Mouse (Mus musculus) hindbrain, embryonic 16.5 days (tissue): ENCODE data around the gene Adgrg5. TPM values are rescaled to one million over a fixed set of nuclear protein-coding genes. Genes with fewer than 3 reads are reported as not detected.

Experiments
- ATAC-seq: fragments of 200-750 bp; cut with Nextera tagmentation; 2 replicates; pipeline ENCODE4 v1.8.0; 2017; ENCODE audit warnings: moderate TSS enrichment, moderate library complexity
- H3K27ac ChIP-seq: fragments of 300-500 bp; sonication (generic); 2 replicates; pipeline ENCODE4 v1.5.1; 2014; ENCODE audit warnings: low read depth, mild to moderate bottlenecking, control low read depth, low read length, moderate library complexity
- H3K27me3 ChIP-seq: fragments of 300-500 bp; sonication (generic); replicated peaks from 2 replicates; pipeline ENCODE4 v1.6.1; 2014; ENCODE audit warnings: low read length; ENCODE audit not compliant: control insufficient read depth, insufficient read depth
- H3K36me3 ChIP-seq: fragments of 300-500 bp; sonication (generic); 2 replicates; pipeline ENCODE4 v1.6.1; 2014; ENCODE audit warnings: mild to moderate bottlenecking, low read length, moderate library complexity, mixed read lengths; ENCODE audit not compliant: control insufficient read depth, insufficient read depth
- H3K4me1 ChIP-seq: fragments of 300-500 bp; sonication (generic); 2 replicates; pipeline ENCODE4 v1.6.1; 2014; ENCODE audit warnings: low read depth, low read length; ENCODE audit not compliant: control insufficient read depth, insufficient read depth
- H3K4me2 ChIP-seq: fragments of 300-500 bp; sonication (generic); 2 replicates; pipeline ENCODE4 v1.6.1; 2014; ENCODE audit warnings: mild to moderate bottlenecking, low read length, control low read depth, moderate library complexity
- H3K4me3 ChIP-seq: fragments of 300-500 bp; sonication (generic); 2 replicates; pipeline ENCODE4 v1.5.1; 2014; ENCODE audit warnings: mild to moderate bottlenecking, low read length, control low read depth, moderate library complexity
- H3K9ac ChIP-seq: fragments of 300-500 bp; sonication (generic); 2 replicates; pipeline ENCODE4 v1.6.1; 2014; ENCODE audit warnings: low read depth, mild to moderate bottlenecking, control low read depth, low read length, moderate library complexity
- H3K9me3 ChIP-seq: fragments of 300-500 bp; sonication (generic); 2 replicates; pipeline ENCODE4 v1.6.1; 2014; ENCODE audit warnings: mild to moderate bottlenecking, low read length, moderate library complexity; ENCODE audit not compliant: control insufficient read depth
- WGBS: fragments of 180-500 bp; shearing (Covaris S2); extraction: QIAGEN DNeasy Blood & Tissue Kit; methylation state at CpG from one replicate; pipeline ENCODE4 v1.1.7; 2014; 5-methylcytosine and 5-hydroxymethylcytosine counted together
- polyA plus RNA-seq: library from polyadenylated mRNA; unstranded; fragments of >200 nt; fragmentation: Nextera tagmentation; extraction: Ambion mirVana; gene quantifications from 2 replicates; pipeline ENCODE4 v1.2.1, GENCODE M21; 2015

The Adgrg5 gene
- 0.05 and 0.09 TPM in 2 replicates for polyA plus RNA-seq

GRCm38 (mm10) chr8:94923405-94923804 is at the start of gene Adgrg5:
Gene Adgrg5, plus strand, starts transcription at chr8:94923694.
- ATAC-seq: no peak
- Histone ChIP-seq H3K27me3 (no peaks in the 10 kb centered on the region), H3K9ac (no peak within 1 kb of the TSS), H3K27ac (no peak within 1 kb of the TSS), H3K4me1 (no peaks in the 10 kb centered on the region), H3K4me2 (no peak within 1 kb of the TSS), H3K36me3 (no peaks in the 10 kb centered on the region), H3K9me3 (no peaks in the 10 kb centered on the region), H3K4me3 (no peak within 1 kb of the TSS)
- 52% methylated on average over 7 of the region's 8 CpGs for WGBS

- no peak for ATAC-seq
- 14% methylated on average over 6 of the region's 6 CpGs for WGBS
- Histone ChIP-seq H3K27ac (no peak overlapping the region), H3K9me3 (no peaks in the 10 kb centered on the region), H3K4me3 (peak overlapping the region; percentile 70), H3K36me3 (no peaks in the 10 kb centered on the region), H3K4me2 (peak overlapping the region; percentile 100), H3K4me1 (peaks cover 42% of the 10 kb centered on the region), H3K27me3 (peaks cover 12% of the 10 kb centered on the region), H3K9ac (no peak overlapping the region)
These were observed 49.1 kb upstream of the Adgrg5 start for GRCm38 (mm10) chr8:94874358-94874757.

GRCm38 (mm10) chr8:94875096-94875870 is 48.2 kb upstream of the Adgrg5 start:
- H3K4me2 ChIP-seq: peak overlapping the region; percentile 100
- no peak overlapping the region for H3K27ac ChIP-seq
- 15% methylated on average over 17 of the region's 17 CpGs for WGBS
- H3K9ac ChIP-seq: peak overlapping the region; percentile 75
- H3K27me3 ChIP-seq: peaks cover 12% of the 10 kb centered on the region
- peaks cover 32% of the 10 kb centered on the region for H3K4me1 ChIP-seq
- no peaks in the 10 kb centered on the region for H3K9me3 ChIP-seq
- H3K4me3 ChIP-seq: peak overlapping the region; percentile 70
- no peak for ATAC-seq
- H3K36me3 ChIP-seq: no peaks in the 10 kb centered on the region

DNA sequence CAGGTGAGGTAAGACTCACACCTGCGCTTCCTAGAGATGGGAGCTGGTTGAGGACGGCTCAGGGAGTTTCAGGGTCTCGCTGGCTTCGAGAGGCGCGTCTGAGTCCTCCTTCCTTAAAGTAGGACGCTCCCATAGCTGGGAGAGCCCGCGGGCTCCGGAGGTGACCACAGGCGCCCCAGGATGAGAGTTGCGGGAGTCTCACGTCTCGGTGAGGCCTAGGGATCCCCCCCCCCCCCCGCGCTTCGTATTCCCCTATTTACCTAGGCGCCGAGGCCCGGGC is 47.7 kb upstream of the Adgrg5 start:
- Histone ChIP-seq H3K4me3 (peak overlapping the region; percentile 70), H3K9me3 (no peaks in the 10 kb centered on the region), H3K27ac (0 out of 2 replicates have a peak overlapping the region, but pooled peaks have one; percentile 17), H3K27me3 (peaks cover 12% of the 10 kb centered on the region), H3K4me1 (peaks cover 28% of the 10 kb centered on the region), H3K4me2 (peak overlapping the region; percentile 100), H3K9ac (peak overlapping the region; percentile 75), H3K36me3 (no peaks in the 10 kb centered on the region)
- 2% methylated on average over 18 of the region's 20 CpGs for WGBS
- no peak for ATAC-seq

GRCm38 (mm10) chr8:94876197-94876730 is 47.2 kb upstream of the Adgrg5 start, which contains the start of gene Dok4:
Gene Dok4, minus strand, starts transcription at chr8:94876330.
- WGBS: under 1% methylated on average over 27 of the region's 37 CpGs
- ATAC-seq: peak; percentile 53
- Histone ChIP-seq H3K4me3 (peak within 1 kb of the TSS; percentile 70), H3K4me1 (peaks cover 25% of the 10 kb centered on the region), H3K9ac (peak within 1 kb of the TSS; percentile 75), H3K27ac (0 out of 2 replicates have a peak within 1 kb of the TSS, but pooled peaks have one; percentile 17), H3K9me3 (no peaks in the 10 kb centered on the region), H3K36me3 (no peaks in the 10 kb centered on the region), H3K27me3 (peaks cover 12% of the 10 kb centered on the region), H3K4me2 (peak within 1 kb of the TSS; percentile 100)

- H3K4me2 ChIP-seq: no peak overlapping the region
- WGBS: 54% methylated on average over 3 of the region's 3 CpGs
- H3K27me3 ChIP-seq: peaks cover 12% of the 10 kb centered on the region
- no peaks in the 10 kb centered on the region for H3K36me3 ChIP-seq
- H3K9ac ChIP-seq: no peak overlapping the region
- H3K27ac ChIP-seq: no peak overlapping the region
- no peaks in the 10 kb centered on the region for H3K9me3 ChIP-seq
- peaks cover 19% of the 10 kb centered on the region for H3K4me1 ChIP-seq
- H3K4me3 ChIP-seq: no peak overlapping the region
- no peak for ATAC-seq
These were observed 46.7 kb upstream of the Adgrg5 start for GRCm38 (mm10) chr8:94876820-94877219.

- H3K9ac ChIP-seq: no peak overlapping the region
- peaks cover 2% of the 10 kb centered on the region; the same call in 1 of the 2 replicates for H3K27me3 ChIP-seq
- 88% methylated on average over 4 of the region's 4 CpGs for WGBS
- H3K4me3 ChIP-seq: no peak overlapping the region
- H3K36me3 ChIP-seq: no peaks in the 10 kb centered on the region
- no peaks in the 10 kb centered on the region for H3K9me3 ChIP-seq
- H3K4me2 ChIP-seq: no peak overlapping the region
- H3K4me1 ChIP-seq: peaks cover 4% of the 10 kb centered on the region
- H3K27ac ChIP-seq: no peak overlapping the region
- no peak for ATAC-seq
These were observed 42.8 kb upstream of the Adgrg5 start for GRCm38 (mm10) chr8:94880742-94881141.

DNA sequence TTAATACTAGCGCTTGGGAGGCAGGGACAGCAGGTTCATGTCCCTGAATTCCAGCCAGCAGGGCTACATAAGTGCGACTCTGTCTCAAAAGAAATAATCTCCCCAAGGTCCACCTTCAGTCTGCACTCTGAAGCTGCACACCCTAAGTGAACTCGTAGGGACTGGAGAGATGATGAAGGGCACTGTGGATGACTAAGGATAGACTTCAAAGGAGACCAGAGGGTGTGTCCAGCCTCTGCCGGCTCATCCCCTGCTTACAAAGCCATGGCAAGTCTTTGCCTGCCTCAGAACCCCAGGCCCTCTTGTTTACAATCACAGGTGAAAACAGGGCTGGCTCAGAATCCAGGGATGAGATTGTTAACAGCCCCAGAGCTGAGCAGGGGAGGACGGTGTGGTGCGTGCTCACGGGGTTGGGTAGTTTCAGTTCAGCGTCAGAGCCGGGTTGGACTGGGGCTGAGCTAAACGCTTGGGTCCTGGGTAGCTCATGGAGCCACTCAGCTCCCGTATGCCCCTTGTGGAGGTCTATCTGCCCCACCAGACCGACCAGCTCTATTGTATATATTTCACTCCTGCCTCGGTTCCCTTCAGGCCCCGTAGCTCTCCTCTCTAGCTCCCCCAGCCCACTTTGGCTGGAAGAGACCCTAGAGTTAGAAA is 35.0 kb upstream of the Adgrg5 start:
- no peak overlapping the region for H3K9ac ChIP-seq
- ATAC-seq: no peak
- H3K27me3 ChIP-seq: no peaks in the 10 kb centered on the region
- H3K4me3 ChIP-seq: no peak overlapping the region
- WGBS: 43% methylated on average over 14 of the region's 14 CpGs
- H3K36me3 ChIP-seq: no peaks in the 10 kb centered on the region
- no peak overlapping the region for H3K27ac ChIP-seq
- no peaks in the 10 kb centered on the region for H3K4me1 ChIP-seq
- H3K4me2 ChIP-seq: no peak overlapping the region
- H3K9me3 ChIP-seq: no peaks in the 10 kb centered on the region

- H3K9ac ChIP-seq: no peak overlapping the region
- H3K27ac ChIP-seq: no peak overlapping the region
- H3K4me1 ChIP-seq: no peaks in the 10 kb centered on the region
- H3K4me3 ChIP-seq: no peak overlapping the region
- no peak overlapping the region for H3K4me2 ChIP-seq
- H3K27me3 ChIP-seq: no peaks in the 10 kb centered on the region
- 51% methylated on average over 2 of the region's 2 CpGs for WGBS
- no peaks in the 10 kb centered on the region for H3K9me3 ChIP-seq
- no peaks in the 10 kb centered on the region for H3K36me3 ChIP-seq
- no peak for ATAC-seq
These were observed 30.6 kb upstream of the Adgrg5 start for GRCm38 (mm10) chr8:94892917-94893316.
